ENCODE assay signal across 9 mouse cellular contexts in genomic region chr6:125071170-125071895, GRCm38 (mm10). TPM values are rescaled to one million over a fixed set of nuclear protein-coding genes. Genes with fewer than 3 reads are reported as not detected.
DNase-seq lines count a peak whose midpoint lies in the region; ATAC-seq and TF ChIP-seq lines count a peak whose summit lies in the region.
"Had no signal": no experiment of that assay in that cellular context is flagged by ENCODE, and none has a peak within 500 bp of the region (broad histone marks: within the 10 kb centered on the region; RNA-seq: fewer than 3 reads in every experiment).

No protein-coding gene starts in this region.

- no peaks in the 10 kb centered on the region for H3K36me3 ChIP-seq in heart, embryonic 12.5 days
- no peaks in the 10 kb centered on the region for H3K36me3 ChIP-seq in hindbrain, embryonic 14.5 days (replicated peaks; ENCODE audit: control insufficient read depth, insufficient read depth)
- H3K36me3 ChIP-seq in stomach, postnatal 0 days (ENCODE audit: control insufficient read depth, insufficient read depth, low read length): no peaks in the 10 kb centered on the region

- H3K9ac ChIP-seq in heart, embryonic 12.5 days: no peak overlapping the region
- H3K9ac ChIP-seq in hindbrain, embryonic 14.5 days: peak overlapping the region; percentile 28; the same call in 1 of the 2 replicates
- H3K9ac ChIP-seq in stomach, postnatal 0 days (ENCODE audit: low read length): no peak overlapping the region

- TF ChIP-seq POLR2A in bone marrow macrophage, adult 2 months (IDR thresholded peaks at IDR 0.05; ENCODE audit: borderline replicate concordance, low read depth, low read length): no peak

- no peak overlapping the region for H3K4me3 ChIP-seq in heart, embryonic 12.5 days
- peak overlapping the region; percentile 67 for H3K4me3 ChIP-seq in bone marrow macrophage, adult 2 months (ENCODE audit: insufficient read depth, low read length)
- no peak overlapping the region for H3K4me3 ChIP-seq in hindbrain, embryonic 14.5 days (replicated peaks; ENCODE audit: low read length)
- H3K4me3 ChIP-seq in stomach, postnatal 0 days (ENCODE audit: low read depth, low read length): no peak overlapping the region

- H3K4me2 ChIP-seq in heart, embryonic 12.5 days: no peak overlapping the region
- no peak overlapping the region for H3K4me2 ChIP-seq in hindbrain, embryonic 14.5 days (replicated peaks)
- no peak overlapping the region; the same call in 1 of the 2 replicates for H3K4me2 ChIP-seq in stomach, postnatal 0 days (replicated peaks; ENCODE audit: low read depth)

- no peak for TF ChIP-seq CTCF in bone marrow macrophage, adult 2 months (IDR thresholded peaks at IDR 0.05; ENCODE audit: low read depth, low read length)
- TF ChIP-seq CTCF in stomach, postnatal 0 days (IDR thresholded peaks at IDR 0.05; ENCODE audit: low read depth): no peak

- no peaks in the 10 kb centered on the region for H3K9me3 ChIP-seq in heart, embryonic 12.5 days (replicated peaks)
- no peaks in the 10 kb centered on the region for H3K9me3 ChIP-seq in hindbrain, embryonic 14.5 days (ENCODE audit: control insufficient read depth, low read length)
- no peaks in the 10 kb centered on the region for H3K9me3 ChIP-seq in stomach, postnatal 0 days (ENCODE audit: control insufficient read depth, low read length)

- peaks cover 13% of the 10 kb centered on the region for H3K4me1 ChIP-seq in heart, embryonic 12.5 days (replicated peaks)
- H3K4me1 ChIP-seq in bone marrow macrophage, adult 2 months (ENCODE audit: control insufficient read depth, insufficient read depth, low read length): peaks cover 30% of the 10 kb centered on the region
- peaks cover 10% of the 10 kb centered on the region for H3K4me1 ChIP-seq in hindbrain, embryonic 14.5 days (replicated peaks; ENCODE audit: control insufficient read depth, insufficient read depth, low read length)
- no peaks in the 10 kb centered on the region for H3K4me1 ChIP-seq in stomach, postnatal 0 days (replicated peaks; ENCODE audit: control insufficient read depth, insufficient read depth)

- no peak for DNase-seq in heart, adult 9 months (ENCODE audit: low spot score in 2 of 2)
- DNase-seq in hindbrain, embryonic 14.5 days (ENCODE audit: low spot score): peak; percentile 54
- DNase-seq in stomach, postnatal 0 days (ENCODE audit: low spot score): peak; percentile 74
- no peak for DNase-seq in left cerebral cortex, adult 9 months (ENCODE audit: low spot score in 2 of 2)
- no peak for DNase-seq in left cerebral cortex, postnatal 36 days (ENCODE audit: low spot score in 2 of 2)

- H3K27ac ChIP-seq in heart, embryonic 12.5 days (ENCODE audit: poor library complexity, severe bottlenecking): no peak overlapping the region
- H3K27ac ChIP-seq in bone marrow macrophage, adult 2 months (ENCODE audit: insufficient read depth, low read depth, low read length): peak overlapping the region; percentile 84
- peak overlapping the region; percentile 87 for H3K27ac ChIP-seq in hindbrain, embryonic 14.5 days
- H3K27ac ChIP-seq in stomach, postnatal 0 days (replicated peaks): peak overlapping the region; percentile 63

- TF ChIP-seq EP300 in stomach, postnatal 0 days (optimal IDR thresholded peaks at IDR 0.05): no peak

- peaks cover 21% of the 10 kb centered on the region for H3K27me3 ChIP-seq in heart, embryonic 12.5 days (replicated peaks)
- H3K27me3 ChIP-seq in hindbrain, embryonic 14.5 days (ENCODE audit: control insufficient read depth, insufficient read depth, low read length): no peaks in the 10 kb centered on the region
- H3K27me3 ChIP-seq in stomach, postnatal 0 days (ENCODE audit: control insufficient read depth, insufficient read depth, low read length): no peaks in the 10 kb centered on the region
- H3K27me3 ChIP-seq: Patski had no signal

- WGBS in heart, embryonic 12.5 days: 69% methylated on average over 18 of the region's 18 CpGs
- WGBS in hindbrain, embryonic 14.5 days: 78% methylated on average over 18 of the region's 18 CpGs
- 64% methylated on average over 18 of the region's 18 CpGs for WGBS in stomach, postnatal 0 days

- intact Hi-C loops in left cerebral cortex, postnatal 36 days (cut with DNase I): no loop called here

- ATAC-seq in heart, embryonic 12.5 days (ENCODE audit: insufficient number of reproducible peaks, low FRiP score): 0 out of 2 replicates have a peak, but pooled peaks have one; percentile 46
- ATAC-seq in hindbrain, embryonic 14.5 days (ENCODE audit: low FRiP score): peak; percentile 85
- ATAC-seq in megakaryocyte progenitor cell, adult 5-6 weeks (replicated peaks; ENCODE audit: poor library complexity): peak; percentile 85
- ATAC-seq in stomach, postnatal 0 days (ENCODE audit: low FRiP score, low TSS enrichment): peak; percentile 82
- ATAC-seq: Patski had no signal

RNA-seq across cellular contexts. Expression of gene Lpar5, which starts 3.6 kb away (rescaled TPM):
- polyA plus RNA-seq in heart, embryonic 12.5 days (2016; fragmentation: Nextera tagmentation; extraction: Ambion mirVana): 0.24 and 0.31 TPM in 2 replicates
- 33.2 and 43.3 TPM in 2 replicates for polyA plus RNA-seq in bone marrow macrophage, adult 2 months (2012; ENCODE audit: insufficient read depth, insufficient read length, missing spikeins)
- polyA plus RNA-seq in hindbrain, embryonic 14.5 days (2014; fragmentation: Nextera tagmentation; extraction: Ambion mirVana): 0.50 and 0.51 TPM in 2 replicates
- total RNA-seq in megakaryocyte progenitor cell, adult 5-6 weeks (2015): 6.7 and 10.6 TPM in 2 replicates
- total RNA-seq in megakaryocyte progenitor cell, adult 5-6 weeks (2017): 3.5 and 6.7 TPM in 2 replicates
- 6.4 and 7.0 TPM in 2 replicates for polyA plus RNA-seq in stomach, postnatal 0 days (2015; fragmentation: Nextera tagmentation; extraction: Ambion mirVana)
- under 1 TPM; 0.48 to 0.84 TPM for total RNA-seq in left cerebral cortex, postnatal 36 days (2021)
- polyA plus RNA-seq: Patski had no signal

RNA-seq across cellular contexts. Expression of gene Acrbp, which starts 21.8 kb away (rescaled TPM):
- polyA plus RNA-seq in heart, embryonic 12.5 days (2016; fragmentation: Nextera tagmentation; extraction: Ambion mirVana): 5.1 and 6.9 TPM in 2 replicates
- polyA plus RNA-seq in bone marrow macrophage, adult 2 months (2012; ENCODE audit: insufficient read depth, insufficient read length, missing spikeins): 28.7 and 29.3 TPM in 2 replicates
- polyA plus RNA-seq in hindbrain, embryonic 14.5 days (2014; fragmentation: Nextera tagmentation; extraction: Ambion mirVana): 17.1 and 18.7 TPM in 2 replicates
- 8.1 and 9.5 TPM in 2 replicates for total RNA-seq in megakaryocyte progenitor cell, adult 5-6 weeks (2015)
- total RNA-seq in megakaryocyte progenitor cell, adult 5-6 weeks (2017): 3.6 and 5.8 TPM in 2 replicates
- polyA plus RNA-seq in stomach, postnatal 0 days (2015; fragmentation: Nextera tagmentation; extraction: Ambion mirVana): 2.5 and 2.6 TPM in 2 replicates
- total RNA-seq in left cerebral cortex, postnatal 36 days (2021): 10 to 100 TPM in 1 of 2 experiments, 1 to 10 TPM in 1; 8.3 to 13.4 TPM

RNA-seq across cellular contexts. Expression of gene Chd4, which starts 24.4 kb away (rescaled TPM):
- polyA plus RNA-seq in heart, embryonic 12.5 days (2016; fragmentation: Nextera tagmentation; extraction: Ambion mirVana): 76.2 and 77.3 TPM in 2 replicates
- polyA plus RNA-seq in bone marrow macrophage, adult 2 months (2012; ENCODE audit: insufficient read depth, insufficient read length, missing spikeins): 122 and 144 TPM in 2 replicates
- polyA plus RNA-seq in hindbrain, embryonic 14.5 days (2014; fragmentation: Nextera tagmentation; extraction: Ambion mirVana): 68.5 and 78.0 TPM in 2 replicates
- total RNA-seq in megakaryocyte progenitor cell, adult 5-6 weeks (2015): 85.7 and 91.6 TPM in 2 replicates
- total RNA-seq in megakaryocyte progenitor cell, adult 5-6 weeks (2017): 299 and 375 TPM in 2 replicates
- polyA plus RNA-seq in stomach, postnatal 0 days (2015; fragmentation: Nextera tagmentation; extraction: Ambion mirVana): 28.1 and 36.6 TPM in 2 replicates
- total RNA-seq in left cerebral cortex, postnatal 36 days (2021): 100 to 1,000 TPM; 153 to 166 TPM

RNA-seq across cellular contexts. Expression of gene Ing4, which starts 31.8 kb away (rescaled TPM):
- polyA plus RNA-seq in heart, embryonic 12.5 days (2016; fragmentation: Nextera tagmentation; extraction: Ambion mirVana): 76.7 and 81.8 TPM in 2 replicates
- 110 and 113 TPM in 2 replicates for polyA plus RNA-seq in bone marrow macrophage, adult 2 months (2012; ENCODE audit: insufficient read depth, insufficient read length, missing spikeins)
- 112 and 113 TPM in 2 replicates for polyA plus RNA-seq in hindbrain, embryonic 14.5 days (2014; fragmentation: Nextera tagmentation; extraction: Ambion mirVana)
- total RNA-seq in megakaryocyte progenitor cell, adult 5-6 weeks (2015): 22.8 and 25.2 TPM in 2 replicates
- 44.4 and 49.8 TPM in 2 replicates for total RNA-seq in megakaryocyte progenitor cell, adult 5-6 weeks (2017)
- 72.5 and 77.4 TPM in 2 replicates for polyA plus RNA-seq in stomach, postnatal 0 days (2015; fragmentation: Nextera tagmentation; extraction: Ambion mirVana)
- total RNA-seq in left cerebral cortex, postnatal 36 days (2021): 10 to 100 TPM; 55.2 to 63.9 TPM

Comparison
In these comparisons a context has a peak if more than half of its experiments do, and no peak if none do; other contexts are left out.
1. DNase-seq: peak in hindbrain, embryonic 14.5 days (single experiment) and stomach, postnatal 0 days (single experiment); none in heart, adult 9 months (0 of 2), left cerebral cortex, adult 9 months (0 of 2) and left cerebral cortex, postnatal 36 days (0 of 2).
2. Peak in every context shown above with its lines, with median percentiles within 50 percentile points of each other: ATAC-seq.